Mouse (Mus musculus) CH12.LX (cell line): ENCODE results near the gene Lama5. TPM values are rescaled to one million over a fixed set of nuclear protein-coding genes. Genes with fewer than 3 reads are reported as not detected.

Experiments
- DNase-seq: peaks from one replicate; pipeline ENCODE4 v3.0.0-alpha.2; 2013; ENCODE audit errors: extremely low read depth
- H3K27ac ChIP-seq: 2 replicates; pipeline ENCODE4 v1.5.1; 2012; ENCODE audit warnings: low read depth, mild to moderate bottlenecking, control low read depth, moderate library complexity; ENCODE audit not compliant: insufficient read depth
- H3K27me3 ChIP-seq: replicated peaks from 2 replicates; pipeline ENCODE3; 2012; ENCODE audit warnings: inconsistent platforms
- H3K36me3 ChIP-seq, 2 experiments: replicated peaks in 1 of 2; 2 replicates each; pipeline versions ENCODE3 to v1.6.1; 2012; ENCODE audit warnings: inconsistent platforms in 1 of 2, low read length in 1 of 2, mild to moderate bottlenecking in 1 of 2, mixed read lengths in 1 of 2, moderate library complexity in 1 of 2; ENCODE audit not compliant: control insufficient read depth in 1 of 2, insufficient read depth in 1 of 2
- H3K4me1 ChIP-seq, 2 experiments: 2 replicates each; pipeline ENCODE4 v1.6.1; 2012; ENCODE audit warnings: inconsistent platforms in 1 of 2, moderate library complexity in 1 of 2; ENCODE audit not compliant: insufficient read depth in 2 of 2, control insufficient read depth in 1 of 2
- H3K4me2 ChIP-seq: 2 replicates; pipeline ENCODE4 v1.6.1; 2012; ENCODE audit warnings: low read depth, mild to moderate bottlenecking, control low read depth; ENCODE audit not compliant: poor library complexity, insufficient read depth, severe bottlenecking
- H3K4me3 ChIP-seq, 3 experiments: fragments of 150-350 bp in 1 of 3; sonication (generic) in 1 of 3; replicated peaks in 1 of 3; 2 replicates each; pipeline versions ENCODE3 to v1.5.1; 2011 to 2012; ENCODE audit warnings: low read depth in 2 of 3, low read length in 2 of 3, mild to moderate bottlenecking in 2 of 3, moderate library complexity in 2 of 3, control low read depth in 1 of 3, improper control_type of control experiment in 1 of 3, inconsistent platforms in 1 of 3, mixed read lengths in 1 of 3; ENCODE audit not compliant: poor library complexity in 1 of 3
- H3K79me2 ChIP-seq: replicated peaks from 2 replicates; pipeline ENCODE4 v1.6.1; 2012; ENCODE audit warnings: mild to moderate bottlenecking, moderate library complexity; ENCODE audit not compliant: control insufficient read depth, poor library complexity, insufficient read depth, severe bottlenecking; ENCODE audit errors: extremely low read depth
- H3K9ac ChIP-seq: 2 replicates; pipeline ENCODE4 v1.6.1; 2012; ENCODE audit warnings: low read depth, mild to moderate bottlenecking, control low read depth, moderate library complexity; ENCODE audit not compliant: insufficient read depth
- H3K9me3 ChIP-seq: replicated peaks from 2 replicates; pipeline ENCODE3; 2012; ENCODE audit warnings: low read length, inconsistent platforms, mixed read lengths
- BHLHE40 ChIP-seq: IDR thresholded peaks from 2 replicates; pipeline ENCODE4 v1.6.1; 2011; ENCODE audit warnings: mild to moderate bottlenecking, low read depth, low read length, improper control_type of control experiment
- CHD2 ChIP-seq: IDR thresholded peaks from 2 replicates; pipeline ENCODE4 v1.6.1; 2011; ENCODE audit warnings: low read length, improper control_type of control experiment
- CTCF ChIP-seq, 2 experiments: IDR thresholded peaks in 1 of 2; conservative IDR thresholded peaks in 1 of 2; 2 replicates each; pipeline ENCODE4 v1.5.1; 2011 to 2012; ENCODE audit warnings: low read depth in 2 of 2, low read length in 2 of 2, improper control_type of control experiment in 1 of 2, inconsistent platforms in 1 of 2, mild to moderate bottlenecking in 1 of 2, moderate library complexity in 1 of 2
- E2F4 ChIP-seq: IDR thresholded peaks from 2 replicates; pipeline ENCODE4 v1.6.1; 2011; ENCODE audit warnings: low read depth, low read length, improper control_type of control experiment; ENCODE audit not compliant: insufficient replicate concordance
- ELF1 ChIP-seq: IDR thresholded peaks from 2 replicates; pipeline ENCODE4 v1.6.1; 2014; ENCODE audit warnings: low read depth, mild to moderate bottlenecking, inconsistent platforms, low read length, improper control_type of control experiment
- EP300 ChIP-seq: IDR thresholded peaks from 2 replicates; pipeline ENCODE4 v1.6.1; 2011; ENCODE audit warnings: low read length, improper control_type of control experiment
- ETS1 ChIP-seq: conservative IDR thresholded peaks from 2 replicates; pipeline ENCODE4 v1.6.1; 2012; ENCODE audit warnings: low read depth, mild to moderate bottlenecking, inconsistent platforms, low read length, improper control_type of control experiment, moderate library complexity
- GABPA ChIP-seq: IDR thresholded peaks from 2 replicates; pipeline ENCODE4 v1.6.1; 2012; ENCODE audit warnings: low read depth, low read length, improper control_type of control experiment, inconsistent platforms; ENCODE audit not compliant: insufficient replicate concordance
- HCFC1 ChIP-seq: IDR thresholded peaks from 2 replicates; pipeline ENCODE4 v1.6.1; 2012; ENCODE audit warnings: low read depth, mild to moderate bottlenecking, inconsistent platforms, low read length, improper control_type of control experiment
- JUN ChIP-seq: IDR thresholded peaks from 2 replicates; pipeline ENCODE4 v1.6.1; 2011; ENCODE audit warnings: low read depth, mild to moderate bottlenecking, low read length, improper control_type of control experiment, moderate library complexity; ENCODE audit not compliant: insufficient read depth
- JUND ChIP-seq: conservative IDR thresholded peaks from 2 replicates; pipeline ENCODE4 v1.6.1; 2011; ENCODE audit warnings: low read depth, low read length, improper control_type of control experiment
- KAT2A ChIP-seq: IDR thresholded peaks from 2 replicates; pipeline ENCODE4 v1.6.1; 2012; ENCODE audit warnings: low read length, improper control_type of control experiment, inconsistent platforms; ENCODE audit not compliant: insufficient replicate concordance
- MAFK ChIP-seq: IDR thresholded peaks from 2 replicates; pipeline ENCODE4 v1.6.1; 2011; ENCODE audit warnings: low read length, improper control_type of control experiment; ENCODE audit not compliant: insufficient replicate concordance
- MXI1 ChIP-seq: IDR thresholded peaks from 2 replicates; pipeline ENCODE4 v1.6.1; 2011; ENCODE audit warnings: mild to moderate bottlenecking, low read depth, low read length, improper control_type of control experiment
- MYC ChIP-seq: IDR thresholded peaks from 2 replicates; pipeline ENCODE4 v1.6.1; 2011; ENCODE audit warnings: low read depth, mild to moderate bottlenecking, improper control_type of control experiment, low read length
- NELFE ChIP-seq: IDR thresholded peaks from 2 replicates; pipeline ENCODE4 v1.6.1; 2011; ENCODE audit warnings: low read depth, low read length, improper control_type of control experiment
- PAX5 ChIP-seq: IDR thresholded peaks from 2 replicates; pipeline ENCODE4 v1.6.1; 2012; ENCODE audit warnings: low read length, inconsistent platforms, mixed read lengths
- RAD21 ChIP-seq: IDR thresholded peaks from 2 replicates; pipeline ENCODE4 v1.6.1; 2011; ENCODE audit warnings: low read depth, mild to moderate bottlenecking, low read length, improper control_type of control experiment, moderate library complexity
- SIN3A ChIP-seq: IDR thresholded peaks from 2 replicates; pipeline ENCODE4 v1.6.1; 2012; ENCODE audit warnings: low read length, improper control_type of control experiment, inconsistent platforms
- SMC3 ChIP-seq: IDR thresholded peaks from 2 replicates; pipeline ENCODE4 v1.6.1; 2011; ENCODE audit warnings: low read depth, low read length, improper control_type of control experiment
- TBP ChIP-seq: conservative IDR thresholded peaks from 2 replicates; pipeline ENCODE4 v1.6.1; 2011; ENCODE audit warnings: low read depth, low read length, improper control_type of control experiment
- UBTF ChIP-seq: IDR thresholded peaks from 2 replicates; pipeline ENCODE4 v1.6.1; 2012; ENCODE audit warnings: low read depth, mild to moderate bottlenecking, inconsistent platforms, low read length, improper control_type of control experiment, moderate library complexity
- USF1 ChIP-seq: IDR thresholded peaks from 2 replicates; pipeline ENCODE4 v1.6.1; 2014; ENCODE audit warnings: low read depth, mild to moderate bottlenecking, inconsistent platforms, low read length, improper control_type of control experiment
- USF2 ChIP-seq: conservative IDR thresholded peaks from 2 replicates; pipeline ENCODE4 v1.6.1; 2011; ENCODE audit warnings: low read depth, low read length, improper control_type of control experiment
- ZKSCAN1 ChIP-seq: IDR thresholded peaks from 2 replicates; pipeline ENCODE4 v1.6.1; 2012; ENCODE audit warnings: low read depth, inconsistent platforms, low read length, improper control_type of control experiment, borderline replicate concordance
- ZNF384 ChIP-seq: IDR thresholded peaks from 2 replicates; pipeline ENCODE4 v1.6.1; 2012; ENCODE audit warnings: low read depth, low read length, improper control_type of control experiment, inconsistent platforms
- dilution Hi-C: fragments of 300-500 bp; cut with MboI; formaldehyde crosslinking; loops from 2 replicates; pipeline ENCODE4 v1.14.3; 2020; ENCODE audit warnings: low sequenced_read_pairs; ENCODE audit not compliant: extremely low pct_unique_long_range_greater_than_20kb, extremely low pct_ligation_motif_present
- in situ Hi-C: fragments of 300-500 bp; cut with MboI; formaldehyde crosslinking; loops from 3 replicates; pipeline ENCODE4 v1.14.3; 2019; ENCODE audit warnings: low sequenced_read_pairs, low pct_ligation_motif_present, low pct_unique_long_range_greater_than_20kb, mixed read lengths
- polyA plus RNA-seq: library from polyadenylated mRNA; unstranded; fragments of >175 nt; gene quantifications from 2 replicates; pipeline ENCODE4 v1.2.1, GENCODE M21; 2012; ENCODE audit warnings: low read depth; ENCODE audit not compliant: insufficient read length
- total RNA-seq, 2 experiments: library from RNA; depleted of rRNA; stranded (reverse); fragments of 300-350 nt in 1 of 2; fragments of >200 nt in 1 of 2; gene quantifications; 2 replicates each; pipeline ENCODE4 v1.2.3; 2012 to 2014

Gene Lama5
- total and polyA plus RNA-seq, 3 experiments = 0.20 to 0.85 (median 0.67) TPM

DNA sequence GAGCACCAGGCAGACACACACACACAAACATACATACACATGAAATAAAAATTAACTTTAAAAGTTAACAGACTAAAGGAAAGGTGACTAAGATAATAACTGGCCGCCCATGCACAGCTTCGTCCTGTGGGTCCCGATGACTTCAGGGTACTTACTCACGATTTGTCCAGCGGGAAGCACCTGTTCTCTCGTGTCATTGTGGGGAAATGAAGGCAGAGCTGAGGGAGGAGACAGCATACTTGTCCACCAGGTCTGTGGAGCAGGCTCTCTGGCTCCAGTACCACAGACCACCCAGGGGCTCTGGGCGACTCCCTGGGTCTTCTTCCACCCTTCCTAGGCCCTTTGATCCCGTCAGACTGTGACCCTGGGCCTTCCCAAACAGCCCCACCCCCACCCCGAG lies 24.4 kb downstream of the Lama5 start:
- H3K9me3 ChIP-seq = no peaks in the 10 kb centered on the region
- peaks cover 70% of the 10 kb centered on the region for H3K27me3 ChIP-seq
- in situ Hi-C loops = no loop called here
- H3K4me3 ChIP-seq = no peak overlapping the region
- no peaks in the 10 kb centered on the region for H3K36me3 ChIP-seq
- no peaks in the 10 kb centered on the region for H3K79me2 ChIP-seq
- peaks cover 12 to 25% of the 10 kb centered on the region in 2 experiments for H3K4me1 ChIP-seq
- dilution Hi-C loops = no loop called here
- TF ChIP-seq SIN3A (no peak), MYC (no peak), USF1 (no peak), RAD21 (no peak), SMC3 (no peak)
- H3K9ac ChIP-seq = no peak overlapping the region
- no peak for DNase-seq
- no peak overlapping the region for H3K27ac ChIP-seq
- no peak overlapping the region for H3K4me2 ChIP-seq

DNA sequence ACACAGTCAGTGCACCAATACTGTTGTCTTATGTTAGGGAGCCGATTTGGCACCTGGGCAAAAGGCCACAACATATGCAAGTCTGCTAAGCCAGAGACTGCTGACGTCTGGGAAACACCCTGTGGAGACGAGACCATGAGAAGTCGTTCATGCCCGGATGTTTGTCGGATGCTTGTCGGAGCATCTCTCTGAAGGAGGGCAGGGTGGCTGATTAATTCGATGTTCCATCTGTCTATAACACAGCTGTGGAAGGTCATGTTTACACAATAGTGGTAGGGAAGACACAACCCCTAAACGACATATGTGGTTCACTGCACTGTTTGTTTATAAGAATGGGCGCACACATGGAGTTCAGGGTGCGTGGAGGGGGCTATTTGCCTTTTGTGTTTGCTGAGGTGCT lies 25.0 kb downstream of the Lama5 start:
- no peak overlapping the region for H3K9ac ChIP-seq
- H3K36me3 ChIP-seq = no peaks in the 10 kb centered on the region
- no peak for DNase-seq
- H3K27me3 ChIP-seq = peaks cover 70% of the 10 kb centered on the region
- H3K9me3 ChIP-seq = no peaks in the 10 kb centered on the region
- no peaks in the 10 kb centered on the region for H3K79me2 ChIP-seq
- H3K4me3 ChIP-seq = no peak overlapping the region
- no peak for TF ChIP-seq MAFK
- TF ChIP-seq JUND = no peak
- no peak for TF ChIP-seq ETS1
- no peak for TF ChIP-seq HCFC1
- no peak for TF ChIP-seq BHLHE40
- TF ChIP-seq CHD2 = no peak
- no peak for TF ChIP-seq ZKSCAN1
- H3K4me2 ChIP-seq = no peak overlapping the region
- dilution Hi-C loops (no loop called here), in situ Hi-C loops (no loop called here)
- peaks cover 12 to 25% of the 10 kb centered on the region in 2 experiments for H3K4me1 ChIP-seq
- H3K27ac ChIP-seq = no peak overlapping the region

DNA sequence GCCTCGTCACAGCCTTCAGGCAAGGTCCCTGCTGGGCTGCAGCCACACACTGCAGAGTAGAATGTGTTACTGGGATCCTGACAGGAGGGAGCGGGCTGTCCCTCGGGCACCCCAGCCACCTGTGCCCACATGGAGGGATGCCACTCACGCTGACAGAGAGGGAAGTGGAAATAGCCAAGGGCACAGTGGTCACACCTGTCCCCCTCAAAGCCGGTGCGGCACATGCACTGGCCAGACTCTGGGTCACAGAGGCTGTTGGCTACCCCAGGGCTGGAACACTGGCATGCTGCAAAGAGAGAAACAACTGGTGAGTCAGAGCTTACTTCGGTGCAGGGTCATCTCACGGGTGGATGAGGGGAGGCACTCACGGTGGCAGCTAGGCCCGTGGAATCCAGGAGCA lies 26.9 kb downstream of the Lama5 start:
- in situ Hi-C loops (no loop called here), dilution Hi-C loops (no loop called here)
- no peaks in the 10 kb centered on the region for H3K36me3 ChIP-seq

More for the DNA sequence above, 26.9 kb downstream of the Lama5 start:
- Histone ChIP-seq H3K9ac (no peak overlapping the region), H3K4me2 (no peak overlapping the region), H3K27me3 (peaks cover 76% of the 10 kb centered on the region), H3K4me3 (no peak overlapping the region), H3K9me3 (no peaks in the 10 kb centered on the region), H3K27ac (no peak overlapping the region), H3K4me1 (peaks cover 12 to 17% of the 10 kb centered on the region in 2 experiments), H3K79me2 (no peaks in the 10 kb centered on the region)
- no peak for DNase-seq
- no peak for TF ChIP-seq ZNF384
- TF ChIP-seq MXI1 = no peak
- no peak for TF ChIP-seq EP300
- TF ChIP-seq USF2 = no peak
- TF ChIP-seq NELFE = no peak
- TF ChIP-seq MYC = no peak
- no peak for TF ChIP-seq ELF1
- no peak for TF ChIP-seq GABPA
- no peak for TF ChIP-seq HCFC1
- no peak for TF ChIP-seq CHD2
- no peak for TF ChIP-seq JUN
- no peak for TF ChIP-seq JUND
- no peak for TF ChIP-seq RAD21
- no peak for TF ChIP-seq CTCF (conservative IDR thresholded peaks at IDR 0.05 in 1 of 2, IDR thresholded peaks at IDR 0.05 in 1 of 2; ENCODE audit: low read depth in 2 of 2, low read length in 2 of 2)
- no peak for TF ChIP-seq TBP
- no peak for TF ChIP-seq KAT2A
- no peak for TF ChIP-seq SIN3A
- TF ChIP-seq E2F4 = no peak
- TF ChIP-seq PAX5 = no peak
- TF ChIP-seq UBTF = no peak
- TF ChIP-seq, all 38 proteins: peak for 0
